Mouse (Mus musculus): ENCODE measurements around the gene Fbn1.

- TF ChIP-seq POLR2A (IDR thresholded peaks at IDR 0.05; ENCODE audit: low read depth, low read length) (no peak), ZNF384 (IDR thresholded peaks at IDR 0.05; ENCODE audit: low read depth, low read length) (no peak), CTCF (conservative IDR thresholded peaks at IDR 0.05 in 1 of 2, IDR thresholded peaks at IDR 0.05 in 1 of 2; ENCODE audit: low read depth in 2 of 2, low read length in 2 of 2) (no peak), MAZ (IDR thresholded peaks at IDR 0.05; ENCODE audit: low read depth, low read length) (no peak), MEF2A (IDR thresholded peaks at IDR 0.05; ENCODE audit: borderline replicate concordance, low read depth, low read length) (no peak), SMC3 (IDR thresholded peaks at IDR 0.05; ENCODE audit: low read depth, low read length) (no peak), TBP (conservative IDR thresholded peaks at IDR 0.05; ENCODE audit: low read depth, low read length) (no peak), RCOR1 (conservative IDR thresholded peaks at IDR 0.05; ENCODE audit: low read depth, low read length) (no peak)
These were observed 6.3 kb downstream of the Fbn1 start for GRCm38 (mm10) chr2:125501526-125501925.
